Mouse (Mus musculus) thymus, postnatal 36 days (tissue): ENCODE data around the gene 4930523C07Rik.

Experiments used
- DNase-seq, 2 experiments: peaks; one replicate each; pipeline ENCODE4 v3.0.0; 2022; ENCODE audit warnings: mixed read lengths in 2 of 2

The 4930523C07Rik gene

DNA sequence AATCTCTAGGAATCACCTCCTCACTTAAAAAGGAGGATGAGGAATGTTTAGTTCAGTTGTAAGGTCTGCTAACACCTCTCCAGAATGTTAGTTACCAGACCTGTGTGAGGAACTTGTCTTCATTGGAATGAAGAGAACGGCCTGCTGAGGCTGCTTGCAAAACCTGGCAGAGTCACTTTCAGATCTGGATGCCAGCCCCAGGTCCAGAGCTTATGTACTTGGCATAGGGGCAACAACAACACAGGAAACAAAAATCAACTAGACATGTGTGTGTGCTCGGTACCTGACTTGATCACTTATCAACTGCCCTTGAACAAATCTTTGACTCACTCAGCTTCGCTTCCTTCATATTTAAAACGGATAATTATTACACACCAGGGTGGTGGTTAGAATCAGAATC lies 2.6 kb downstream of the 4930523C07Rik start:
- DNase-seq, result no peak

DNA sequence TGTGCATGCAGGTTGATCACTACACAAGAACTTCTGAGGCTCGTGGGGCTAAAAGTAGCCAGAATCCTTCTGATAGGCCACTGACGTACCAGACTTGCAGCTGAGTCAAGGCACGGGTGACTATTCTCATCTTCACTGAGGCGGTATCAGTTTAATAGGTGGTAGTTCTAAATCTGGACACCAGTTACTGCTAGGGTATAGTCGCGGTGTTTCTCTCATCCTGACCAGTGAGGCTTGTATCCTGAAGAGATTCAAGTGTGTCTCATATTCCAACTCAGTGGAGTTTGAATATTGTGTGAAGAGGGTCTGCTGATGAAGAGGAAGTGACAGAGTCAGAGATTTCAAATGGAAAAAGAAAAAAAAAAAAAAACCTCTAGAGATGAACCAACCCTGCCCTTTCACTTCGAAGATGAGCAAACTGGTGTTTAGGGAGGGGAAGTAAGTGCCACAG lies 3.3 kb downstream of the 4930523C07Rik start:
- DNase-seq, result no peak

DNA sequence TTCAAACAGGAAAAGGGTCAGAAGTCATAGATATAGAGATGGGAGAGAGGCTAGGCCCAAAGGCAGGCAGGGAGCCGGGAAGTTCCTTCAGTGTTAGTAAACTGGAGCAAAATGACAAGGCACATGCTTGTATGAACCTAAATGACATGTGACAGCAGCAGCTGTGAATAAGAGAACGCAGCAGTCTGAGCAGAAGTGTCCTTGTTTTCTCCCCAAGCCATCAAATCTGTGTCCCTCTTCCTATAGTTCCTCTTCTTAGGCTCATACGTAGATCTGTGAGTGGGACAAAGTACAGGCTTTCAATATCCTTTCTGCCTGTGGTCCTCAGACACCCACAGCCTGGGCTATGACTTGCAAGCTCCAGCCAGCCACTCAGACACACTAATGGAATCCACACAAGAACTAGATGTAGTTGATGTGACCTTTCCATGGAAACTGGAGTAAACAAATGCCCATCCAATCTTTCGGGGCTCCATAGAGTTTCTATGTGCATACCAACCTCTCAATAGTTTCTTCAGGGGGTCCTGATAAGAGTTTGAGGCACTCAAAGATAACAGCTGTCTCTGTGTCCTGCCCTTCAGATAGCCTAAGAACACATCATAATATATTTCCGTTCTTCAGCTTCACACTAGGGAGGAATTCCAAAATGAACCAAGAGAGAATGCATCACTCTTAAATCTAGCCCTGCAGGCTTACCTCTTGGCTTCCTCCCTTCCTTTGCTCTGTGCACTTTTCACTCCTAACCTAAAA lies 5.1 kb downstream of the 4930523C07Rik start:
- DNase-seq, result no peak

DNA sequence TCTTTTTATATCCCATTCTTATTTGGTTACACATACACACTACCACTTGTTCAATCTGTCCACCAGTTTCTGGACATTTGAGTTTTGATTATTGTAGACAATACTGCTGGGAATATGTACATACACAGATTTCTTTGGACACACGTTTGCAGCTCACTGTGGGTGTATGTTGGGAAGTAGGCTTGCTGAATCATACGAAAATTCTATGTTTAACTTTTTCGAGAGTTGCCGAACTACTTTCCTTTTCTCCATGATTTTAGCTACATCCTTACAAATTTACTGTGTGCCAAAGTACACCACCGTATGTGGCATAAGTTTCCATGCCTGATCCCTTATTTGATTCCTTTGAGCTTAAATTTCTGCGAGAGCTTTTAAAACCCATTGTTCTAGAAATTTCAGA lies 6.7 kb downstream of the 4930523C07Rik start:
- no peak for DNase-seq

DNA sequence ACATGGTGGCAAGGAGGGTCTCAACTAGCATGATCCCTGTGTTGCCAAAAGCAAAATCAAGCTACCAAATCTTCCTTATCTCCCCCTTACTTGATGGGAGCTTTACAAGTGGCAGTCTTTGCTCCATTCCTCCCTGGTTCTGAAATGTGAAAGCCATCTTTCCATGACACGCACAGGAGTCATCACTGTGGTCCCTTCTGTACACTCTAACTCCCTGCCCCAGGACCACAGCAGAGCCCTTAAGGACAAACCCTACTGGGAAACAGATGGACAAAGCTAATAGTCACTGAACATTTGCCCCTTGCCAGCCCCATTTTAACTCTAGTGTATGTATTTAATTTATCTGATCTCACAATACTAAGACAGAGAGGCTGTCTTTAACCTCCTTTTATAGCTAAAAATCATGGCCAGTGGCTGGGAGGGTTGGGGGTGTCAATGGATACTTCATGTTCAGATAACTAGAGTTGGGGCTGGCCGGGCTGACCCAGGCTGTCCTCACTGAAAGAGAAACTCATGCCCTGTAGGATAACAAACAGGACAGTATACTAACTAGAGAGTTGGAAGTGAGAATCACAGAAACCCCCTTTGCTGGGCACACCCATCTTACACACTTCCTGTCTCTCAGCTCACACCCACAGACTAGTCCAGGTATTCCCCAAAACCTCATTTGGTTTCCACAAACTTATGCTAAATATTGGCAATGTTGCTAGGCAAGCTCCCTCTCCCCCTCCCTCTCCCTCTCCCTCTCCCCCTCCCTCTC lies 8.6 kb downstream of the 4930523C07Rik start:
- no peak for DNase-seq

DNA sequence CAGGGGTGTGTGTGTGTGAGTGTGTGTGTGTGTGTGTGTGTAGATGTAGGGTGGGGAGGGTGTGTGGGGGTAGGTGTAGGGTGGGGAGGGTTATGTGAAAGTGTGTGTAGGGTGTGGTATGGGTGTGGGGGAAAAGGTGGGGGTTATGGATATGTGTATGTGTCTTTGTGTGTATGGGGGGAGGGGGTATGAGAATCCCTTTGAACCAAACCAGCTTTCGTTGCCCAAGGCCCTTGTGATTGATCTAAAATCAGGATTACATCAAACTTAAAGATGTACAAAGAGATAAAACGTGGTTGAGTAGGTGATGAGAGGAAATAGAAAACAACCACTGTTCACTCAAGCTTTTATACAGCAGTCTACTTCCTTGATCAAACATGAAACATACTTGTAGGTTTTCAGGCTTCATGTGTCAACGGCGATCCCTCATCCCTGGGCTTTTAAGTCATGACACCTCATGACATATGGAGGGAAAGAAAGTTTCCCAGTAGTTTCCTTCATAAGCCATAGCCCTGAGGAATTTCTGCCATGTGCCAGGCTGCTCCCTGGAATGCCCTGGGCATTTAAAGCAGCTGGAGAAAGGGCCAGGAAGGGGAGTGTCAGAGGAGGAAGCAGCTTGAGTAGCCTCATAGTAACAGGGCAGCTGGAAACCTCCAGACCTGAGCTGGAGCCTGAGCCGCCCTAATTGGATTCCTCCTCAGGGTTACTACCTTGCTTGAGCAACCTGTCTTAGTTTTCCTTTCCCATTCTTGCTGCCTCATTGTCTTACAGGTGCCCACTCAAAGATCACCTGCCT lies 9.5 kb downstream of the 4930523C07Rik start:
- peak in 1 of 2 experiments; percentile 22 for DNase-seq

DNA sequence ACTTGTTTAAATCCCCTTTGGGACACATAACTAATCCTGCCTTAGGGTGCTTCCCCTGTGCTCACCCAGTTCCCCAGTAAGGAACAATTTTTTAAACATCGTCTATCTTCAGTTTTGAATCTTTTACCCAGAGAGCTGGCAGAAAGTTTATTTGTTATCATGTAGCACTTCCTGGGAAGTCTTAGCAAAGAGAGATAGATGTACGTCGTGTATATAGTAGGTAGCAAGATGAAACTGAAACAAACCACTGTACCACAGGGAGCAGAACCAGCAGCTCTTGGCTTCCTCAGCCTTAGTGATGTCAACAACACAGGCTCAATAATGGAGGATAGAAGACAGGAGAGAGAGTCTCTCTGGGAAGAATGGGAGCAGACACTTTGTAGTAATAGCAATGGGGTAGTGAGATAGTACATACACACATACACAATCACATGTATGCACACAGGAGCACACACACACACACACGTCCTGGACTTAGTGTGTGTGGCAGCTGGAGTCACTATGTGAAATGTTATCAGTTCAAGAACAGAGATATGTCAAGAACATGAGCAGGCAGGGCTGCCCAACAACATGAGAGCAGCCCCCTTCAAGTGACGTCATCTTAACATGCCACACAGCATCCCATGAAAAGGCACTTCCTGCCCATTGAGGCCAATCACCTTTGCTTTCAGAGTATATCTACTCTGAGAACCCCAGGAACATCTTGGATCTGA lies 10.3 kb downstream of the 4930523C07Rik start:
- no peak for DNase-seq

DNA sequence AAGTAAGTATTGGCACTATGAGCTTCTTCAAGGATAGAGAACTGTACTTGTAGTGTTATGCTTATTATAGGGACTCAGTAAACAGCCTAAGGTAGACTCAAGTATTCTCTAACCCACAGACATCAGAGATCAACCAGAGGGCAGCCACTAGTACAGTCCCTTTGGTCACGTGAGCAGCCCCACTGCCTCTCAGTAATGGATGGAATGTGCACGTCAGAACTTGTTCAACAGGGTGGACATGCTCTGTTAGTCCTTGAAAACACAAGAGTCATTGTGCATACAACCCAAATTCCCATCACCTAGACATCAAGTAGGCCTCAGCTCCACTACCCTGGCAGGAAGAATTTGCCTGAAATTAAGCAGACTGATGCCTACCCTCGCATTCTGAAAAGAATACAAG lies 13.5 kb downstream of the 4930523C07Rik start:
- no peak for DNase-seq

DNA sequence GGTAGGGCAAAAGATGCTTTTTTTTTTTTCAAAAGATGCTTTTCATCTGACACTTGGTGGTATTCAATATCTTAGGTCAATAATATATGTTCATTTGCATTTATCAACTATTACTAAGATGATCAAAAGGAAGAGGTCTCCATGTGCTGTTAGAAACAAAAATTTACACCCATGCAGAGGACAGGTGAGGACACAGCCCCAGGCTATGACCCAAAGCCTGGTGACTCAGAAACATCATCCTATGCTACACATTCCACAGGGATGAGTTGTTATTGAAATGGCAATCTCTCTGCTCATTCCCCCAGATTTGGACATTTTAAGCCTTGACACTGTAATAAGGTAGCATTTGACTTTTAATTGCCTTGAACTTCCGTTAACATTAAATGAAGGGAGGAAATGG lies 15.7 kb downstream of the 4930523C07Rik start:
- DNase-seq, result no peak

DNA sequence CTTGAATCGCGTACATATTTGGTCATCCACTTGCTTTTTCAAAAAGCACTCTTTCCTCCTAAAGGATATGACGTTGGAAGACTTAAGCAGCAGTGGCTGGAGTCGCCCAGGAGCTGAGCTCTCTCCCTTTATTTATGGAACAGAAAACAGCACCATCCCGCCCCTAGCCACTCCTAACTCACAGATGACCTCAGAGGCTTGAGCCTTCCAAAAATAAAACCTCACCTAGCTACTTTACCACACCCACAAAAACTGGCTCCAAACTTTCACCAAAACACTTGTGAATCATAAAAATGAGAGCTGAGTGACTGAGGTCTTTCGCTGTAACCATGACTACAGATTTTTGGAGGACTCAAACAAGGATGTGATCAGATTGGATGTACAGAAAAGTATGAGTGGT lies 16.4 kb downstream of the 4930523C07Rik start:
- DNase-seq, result no peak

DNA sequence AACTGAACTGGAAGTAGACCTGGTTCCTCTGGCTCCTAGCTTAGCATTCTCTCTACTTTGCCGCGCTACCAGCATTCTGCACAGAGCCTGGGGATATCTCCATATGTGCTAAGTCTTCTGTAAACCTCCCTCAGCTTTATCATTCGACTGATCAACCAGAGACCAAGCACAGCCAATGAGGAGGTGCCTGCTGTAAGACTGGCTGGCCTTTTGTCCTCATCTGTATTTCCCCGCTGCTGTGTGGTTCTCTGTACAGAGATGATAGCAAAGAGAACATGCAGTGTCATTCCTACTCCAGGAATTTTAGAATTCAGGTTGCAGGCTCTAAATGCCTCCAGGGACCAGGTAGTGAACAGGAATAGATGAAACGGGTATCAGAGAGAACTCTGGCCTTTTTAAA lies 17.1 kb downstream of the 4930523C07Rik start:
- DNase-seq, result no peak

DNA sequence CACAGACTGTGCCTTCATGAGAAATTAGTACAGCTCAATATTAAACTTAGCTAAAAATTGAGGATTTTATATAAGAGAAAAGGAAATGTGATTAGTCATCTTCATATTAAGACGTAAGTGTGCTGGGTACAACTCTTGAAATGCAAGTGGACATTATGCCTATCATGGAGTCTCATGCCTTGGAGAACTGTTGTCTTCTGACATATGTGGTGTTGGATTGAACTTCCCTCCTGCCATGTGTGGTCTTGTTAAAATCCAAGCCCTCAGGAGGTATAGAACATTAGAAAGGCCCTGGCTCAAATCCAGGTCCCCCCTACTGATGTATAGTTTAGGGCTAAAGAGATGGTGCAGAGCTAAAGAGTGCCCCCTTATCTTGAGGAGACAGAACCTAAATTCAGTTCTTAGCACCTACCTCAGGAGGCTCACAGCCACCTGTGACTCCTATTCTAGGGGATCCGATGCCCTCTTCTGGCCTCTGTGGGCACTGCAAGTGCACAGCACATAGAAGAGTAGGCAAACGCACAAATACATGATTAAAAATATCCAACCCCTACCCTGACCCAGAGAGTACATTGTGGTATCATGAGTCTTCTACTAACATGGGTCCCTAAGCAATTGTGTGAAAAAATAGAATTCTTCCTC lies 17.7 kb downstream of the 4930523C07Rik start:
- DNase-seq, result peak; percentile 72 to 79

DNA sequence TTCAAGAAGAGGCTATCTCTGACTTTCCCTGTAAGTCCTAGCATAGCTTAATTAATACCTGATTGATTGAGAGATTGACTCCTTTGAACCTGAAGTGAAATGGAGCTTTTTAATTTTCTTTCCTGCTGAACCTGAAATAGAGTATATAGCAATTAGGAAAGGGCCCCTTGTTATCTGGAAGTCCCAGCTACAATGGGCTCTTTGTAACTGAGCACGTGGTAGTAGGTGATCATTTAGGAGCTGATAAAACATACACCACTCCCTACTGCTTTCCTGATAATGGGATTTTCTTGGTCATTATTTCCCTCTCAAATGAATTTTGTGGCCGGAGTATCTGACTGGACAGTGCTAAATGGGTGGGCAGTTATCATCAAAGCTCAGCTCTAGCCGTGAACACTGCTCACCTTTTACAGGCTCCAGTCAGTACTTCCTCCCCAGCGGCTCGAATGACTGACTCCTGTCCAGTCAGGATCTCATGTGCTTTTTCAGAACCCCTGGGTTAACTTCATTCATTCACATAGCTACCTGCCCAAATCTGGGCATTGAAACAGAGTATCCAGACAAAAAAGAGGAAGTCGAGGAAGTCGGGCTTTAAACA lies 20.5 kb downstream of the 4930523C07Rik start:
- no peak for DNase-seq

DNA sequence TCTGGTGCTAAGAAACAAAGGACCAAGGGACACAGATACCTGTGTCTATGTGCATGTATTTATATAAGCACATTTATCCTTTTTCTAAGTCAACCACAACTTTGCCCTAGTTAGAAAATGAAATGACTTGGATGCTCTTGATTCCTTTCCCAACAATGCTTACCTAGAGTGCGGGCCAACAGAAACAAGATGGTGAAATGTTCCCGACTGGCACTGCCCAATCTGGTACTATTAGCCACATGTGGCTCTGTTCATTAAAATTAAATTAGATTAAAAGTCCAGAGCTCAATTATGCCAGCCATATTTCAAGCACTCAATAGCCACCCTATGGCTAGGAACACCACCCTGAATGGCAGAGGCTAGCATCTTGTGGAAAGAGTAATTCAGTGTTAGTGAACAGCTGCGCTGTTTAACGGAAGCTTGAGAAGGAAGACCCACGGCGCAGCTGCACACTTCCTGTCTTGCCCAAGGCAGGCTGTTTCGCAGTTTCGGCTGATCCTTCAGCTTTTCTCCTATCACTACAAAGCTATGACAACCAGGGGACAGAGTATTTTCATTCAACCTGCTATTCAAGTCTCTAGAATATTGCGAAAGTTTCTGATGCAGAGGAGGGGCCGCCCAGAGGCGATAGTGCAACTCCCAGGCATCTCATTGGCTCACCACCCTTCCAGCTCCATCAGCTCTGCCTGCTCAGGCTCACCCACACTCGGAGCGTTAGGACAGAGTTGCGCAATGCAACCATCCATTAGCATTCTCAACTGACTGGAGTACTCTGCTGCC lies 34.9 kb downstream of the 4930523C07Rik start:
- peak; percentile 59 to 71 for DNase-seq

DNA sequence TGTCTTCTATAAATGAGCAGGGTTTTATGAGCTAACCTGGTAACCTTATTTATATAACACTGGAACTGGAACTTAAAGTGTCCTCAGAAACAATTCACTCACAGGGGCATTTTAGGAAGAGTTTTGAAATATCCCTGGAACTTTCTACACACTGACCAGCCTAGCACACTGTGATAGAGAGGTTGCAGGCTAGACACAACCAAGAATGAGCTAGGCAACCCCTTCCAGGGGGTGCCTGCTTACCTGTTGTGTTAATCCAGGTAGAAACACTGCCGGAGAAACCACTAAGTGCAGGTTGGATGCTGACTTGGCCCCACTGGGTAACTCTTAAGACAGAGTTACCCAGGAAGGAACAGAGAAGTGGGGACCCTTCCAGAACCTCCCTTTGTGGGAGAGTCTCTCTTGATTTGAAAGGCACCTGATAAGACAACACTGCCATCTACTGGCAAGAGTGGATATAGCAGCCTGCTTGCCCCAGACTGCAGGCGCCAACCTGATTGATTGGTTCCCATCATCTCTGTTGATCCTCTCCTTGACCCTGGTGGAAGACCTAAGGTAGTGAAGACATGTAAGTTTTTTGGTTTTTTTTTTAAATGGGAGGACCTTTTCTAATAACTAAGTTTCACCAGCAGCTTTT lies 36.7 kb downstream of the 4930523C07Rik start:
- DNase-seq, result peak; percentile 77 to 83

DNA sequence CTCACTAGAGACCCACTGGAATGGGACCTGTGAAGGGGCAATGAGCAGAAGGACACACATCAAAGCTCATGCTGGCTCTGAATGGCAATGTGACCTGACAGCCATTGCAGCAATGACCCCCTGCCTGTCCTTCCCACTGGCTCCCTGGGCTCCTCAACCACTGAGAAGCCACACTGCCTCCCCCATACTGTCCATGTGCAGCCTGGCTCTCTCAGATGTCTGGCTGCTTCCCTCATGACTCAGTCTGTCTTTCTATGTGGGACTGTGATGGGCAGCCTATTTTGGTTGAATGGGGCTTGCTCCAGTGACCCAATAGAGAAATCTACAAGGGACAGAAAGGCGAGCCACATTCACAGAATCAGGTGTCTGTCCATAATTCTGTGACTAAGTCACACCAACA lies 38.5 kb downstream of the 4930523C07Rik start:
- DNase-seq, result no peak

DNA sequence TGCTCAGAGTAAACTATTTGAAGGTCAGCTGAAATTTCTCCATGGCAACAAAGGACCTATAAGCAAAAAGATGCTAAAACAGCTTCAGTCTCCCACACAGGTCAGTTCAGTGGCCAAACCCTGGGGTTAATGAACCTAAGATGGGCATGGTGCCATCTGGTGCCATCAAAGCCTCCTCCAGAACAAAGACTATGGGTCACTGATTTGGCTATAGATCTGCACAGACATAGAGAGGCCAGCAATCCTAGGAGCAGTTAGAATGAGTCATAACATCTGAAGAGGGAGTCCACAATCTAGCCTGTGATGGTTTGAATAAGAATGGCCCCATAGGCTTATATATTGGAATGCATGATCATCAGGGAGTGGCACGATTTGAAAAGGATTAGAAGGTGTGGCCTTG lies 40.1 kb downstream of the 4930523C07Rik start:
- DNase-seq, result no peak

DNA sequence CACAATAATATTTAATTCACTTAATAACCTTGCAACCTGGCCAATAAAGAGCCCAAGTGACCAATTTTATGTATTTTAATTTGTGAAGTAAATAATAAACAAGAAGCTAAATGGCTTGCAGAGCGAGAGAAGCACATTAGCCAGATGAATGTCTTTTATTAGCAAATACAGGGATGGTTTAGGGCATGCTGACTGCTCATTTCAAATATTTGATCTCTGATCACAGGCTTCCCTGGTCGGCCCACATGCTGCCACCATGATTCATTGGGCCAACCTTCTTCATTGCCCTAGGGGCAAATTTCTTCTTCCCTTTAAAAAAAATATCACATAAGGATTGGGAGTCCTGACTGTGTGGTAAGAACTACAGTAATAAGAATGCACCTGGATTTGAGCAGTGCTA lies 42.5 kb downstream of the 4930523C07Rik start:
- no peak for DNase-seq

DNA sequence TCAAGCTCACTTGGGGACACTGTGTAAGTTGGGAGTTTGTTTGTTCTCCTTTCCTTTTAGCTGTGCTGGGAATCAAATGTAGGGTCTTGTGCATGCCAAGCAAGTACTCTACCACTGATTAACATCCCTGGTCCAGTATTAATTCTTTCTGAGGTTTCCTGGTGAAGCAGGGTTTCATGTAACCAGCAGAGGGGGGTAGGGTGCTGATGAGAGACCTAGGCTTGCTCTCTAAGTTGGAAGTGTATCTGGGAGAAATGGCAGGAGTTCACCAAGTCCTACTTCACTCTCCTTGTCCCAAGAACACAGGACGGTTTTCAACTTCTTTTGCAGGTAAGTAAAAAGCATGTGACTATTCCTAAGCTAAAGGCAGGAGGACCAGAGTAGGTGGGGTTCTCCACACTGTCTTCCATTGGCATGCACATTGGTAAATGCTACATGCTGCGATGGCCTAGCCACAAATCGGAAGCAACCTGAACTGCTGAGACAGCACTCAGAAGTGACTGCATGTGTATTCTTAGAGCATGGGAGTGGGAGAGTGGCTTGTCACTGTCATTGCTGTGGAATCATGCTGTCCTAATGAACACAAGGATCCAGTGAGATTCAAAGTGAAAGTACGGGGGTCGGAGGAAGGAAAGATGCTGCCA lies 55.6 kb downstream of the 4930523C07Rik start:
- DNase-seq, result no peak

DNA sequence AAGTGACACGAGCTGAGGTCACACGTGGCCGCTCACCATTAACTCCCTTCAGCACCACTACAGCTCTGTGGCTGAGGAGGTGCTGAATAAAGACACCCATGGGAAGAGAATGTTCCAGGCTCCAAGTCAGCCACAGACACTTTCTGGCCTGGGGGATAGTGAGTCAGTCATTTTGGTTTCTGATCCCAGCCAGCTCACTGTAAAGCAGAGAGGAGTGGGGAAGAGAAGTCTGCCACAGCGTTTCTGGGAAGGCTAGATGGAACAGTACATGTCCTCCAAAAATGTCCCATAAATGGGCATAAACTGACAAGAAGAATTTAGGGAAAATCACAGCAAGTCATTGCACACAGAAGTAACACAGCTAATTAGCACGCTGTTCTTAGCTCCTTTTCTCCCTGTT lies 56.8 kb downstream of the 4930523C07Rik start:
- DNase-seq, result no peak
